Mouse (Mus musculus) embryonic facial prominence, embryonic 15.5 days (tissue): ENCODE measurements around the gene Srms. TPM values are rescaled to one million over a fixed set of nuclear protein-coding genes. Genes with fewer than 3 reads are reported as not detected.

Experiments used
- ATAC-seq: fragments of 200-750 bp; cut with Nextera tagmentation; 2 replicates; pipeline ENCODE4 v1.8.0; 2017; ENCODE audit warnings: low read depth, moderate TSS enrichment; ENCODE audit not compliant: insufficient number of reproducible peaks, low FRiP score, low TSS enrichment
- H3K27ac ChIP-seq: fragments of 300-500 bp; sonication (generic); replicated peaks from 2 replicates; pipeline ENCODE4 v1.5.1; 2015; ENCODE audit warnings: mild to moderate bottlenecking, inconsistent platforms
- H3K27me3 ChIP-seq: fragments of 300-500 bp; sonication (generic); 2 replicates; pipeline ENCODE4 v1.6.1; 2015; ENCODE audit warnings: inconsistent platforms
- H3K36me3 ChIP-seq: fragments of 300-500 bp; sonication (generic); 2 replicates; pipeline ENCODE4 v1.6.1; 2015; ENCODE audit warnings: mild to moderate bottlenecking, inconsistent platforms
- H3K4me1 ChIP-seq: fragments of 300-500 bp; sonication (generic); 2 replicates; pipeline ENCODE4 v1.6.1; 2015; ENCODE audit warnings: inconsistent platforms
- H3K4me2 ChIP-seq: fragments of 300-500 bp; sonication (generic); replicated peaks from 2 replicates; pipeline ENCODE4 v1.6.1; 2015; ENCODE audit warnings: mild to moderate bottlenecking, inconsistent platforms
- H3K4me3 ChIP-seq: fragments of 300-500 bp; sonication (generic); replicated peaks from 2 replicates; pipeline ENCODE4 v1.5.1; 2015; ENCODE audit warnings: mild to moderate bottlenecking, inconsistent platforms
- H3K9ac ChIP-seq: fragments of 300-500 bp; sonication (generic); 2 replicates; pipeline ENCODE4 v1.6.1; 2015; ENCODE audit warnings: inconsistent platforms
- H3K9me3 ChIP-seq: fragments of 300-500 bp; sonication (generic); replicated peaks from 2 replicates; pipeline ENCODE4 v1.6.1; 2016; ENCODE audit warnings: inconsistent platforms
- WGBS: fragments of 180-500 bp; shearing (Covaris S2); methylation state at CpG from one replicate; pipeline ENCODE4 v1.1.7; 2015; 5-methylcytosine and 5-hydroxymethylcytosine counted together
- polyA plus RNA-seq: library from polyadenylated mRNA; unstranded; fragments of >200 nt; fragmentation: Nextera tagmentation; extraction: Ambion mirVana; gene quantifications from 2 replicates; pipeline ENCODE4 v1.2.1, GENCODE M21; 2015

The Srms gene
- polyA plus RNA-seq, result 0.64 and 0.76 TPM in 2 replicates

GRCm38 (mm10) chr2:181213021-181213445, at the start of gene Srms:
Gene Srms, minus strand, starts transcription at chr2:181213185.
- H3K27ac ChIP-seq, result no peak within 1 kb of the TSS
- ATAC-seq, result peak; percentile 60; the same call in 1 of the 2 replicates

DNA sequence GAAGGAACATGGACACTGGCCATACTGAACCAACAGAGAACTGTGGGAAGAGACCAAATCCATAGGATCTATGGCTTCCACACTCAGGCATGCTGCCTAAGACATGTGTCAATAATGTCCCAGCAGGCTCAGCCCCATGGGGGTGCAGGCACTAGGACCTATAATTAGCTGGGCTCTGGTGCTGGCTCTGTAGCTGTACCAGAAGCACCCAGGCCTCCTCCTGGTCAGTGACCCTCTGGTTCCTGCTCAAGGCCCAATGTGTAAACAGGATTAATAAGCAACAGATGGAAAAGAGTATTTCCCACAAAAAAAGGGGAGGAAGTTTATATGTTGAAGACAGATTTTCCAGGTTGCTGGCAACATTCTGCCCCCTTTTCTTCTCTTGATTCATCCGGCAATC, 40.3 kb upstream of the Srms start:
- H3K9ac ChIP-seq, result no peak overlapping the region
- peaks cover 71% of the 10 kb centered on the region for H3K36me3 ChIP-seq
- WGBS, result 82% methylated on average over 1 of the region's 1 CpGs

More at GRCm38 (mm10) chr2:181213021-181213445, at the start of gene Srms:
- no peaks in the 10 kb centered on the region for H3K9me3 ChIP-seq
- no peak within 1 kb of the TSS for H3K9ac ChIP-seq
- 1% methylated on average over 17 of the region's 17 CpGs for WGBS
- H3K4me1 ChIP-seq, result peaks cover 11% of the 10 kb centered on the region
- H3K36me3 ChIP-seq, result no peaks in the 10 kb centered on the region
- H3K4me3 ChIP-seq, result peak within 1 kb of the TSS; percentile 31
- H3K4me2 ChIP-seq, result peak within 1 kb of the TSS; percentile 43
- peaks cover 42% of the 10 kb centered on the region for H3K27me3 ChIP-seq

DNA sequence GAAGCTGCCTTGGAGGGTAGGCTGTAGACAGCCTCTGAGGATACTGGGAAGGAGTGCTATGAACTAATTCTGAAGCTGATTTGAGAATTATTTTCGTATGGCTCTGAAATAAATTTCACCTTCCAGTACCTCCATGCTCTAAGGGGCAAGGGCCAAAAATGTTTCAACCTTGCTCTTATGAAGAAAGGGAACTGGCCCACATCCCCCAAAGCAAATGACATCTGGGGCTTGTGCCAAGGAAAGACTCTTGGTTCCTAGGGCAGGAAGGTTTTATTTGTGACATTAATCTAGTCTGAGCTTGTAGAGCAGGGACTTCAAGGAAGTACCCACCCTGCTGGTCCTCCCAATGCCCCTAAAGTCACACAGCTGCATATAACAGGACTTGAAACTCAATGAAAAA, 38.9 kb upstream of the Srms start:
- H3K4me2 ChIP-seq, result no peak overlapping the region
- no peaks in the 10 kb centered on the region for H3K27me3 ChIP-seq
- 82% methylated on average over 1 of the region's 1 CpGs for WGBS
- H3K4me3 ChIP-seq, result no peak overlapping the region
- no peaks in the 10 kb centered on the region for H3K9me3 ChIP-seq
- no peak overlapping the region for H3K27ac ChIP-seq
- no peaks in the 10 kb centered on the region for H3K4me1 ChIP-seq
- ATAC-seq, result no peak
- peaks cover 57% of the 10 kb centered on the region for H3K36me3 ChIP-seq
- H3K9ac ChIP-seq, result no peak overlapping the region

More for the DNA sequence above, 40.3 kb upstream of the Srms start:
- H3K4me1 ChIP-seq, result no peaks in the 10 kb centered on the region
- H3K4me2 ChIP-seq, result no peak overlapping the region
- no peak overlapping the region for H3K27ac ChIP-seq
- no peak for ATAC-seq
- no peaks in the 10 kb centered on the region for H3K9me3 ChIP-seq
- no peak overlapping the region for H3K4me3 ChIP-seq
- no peaks in the 10 kb centered on the region for H3K27me3 ChIP-seq

DNA sequence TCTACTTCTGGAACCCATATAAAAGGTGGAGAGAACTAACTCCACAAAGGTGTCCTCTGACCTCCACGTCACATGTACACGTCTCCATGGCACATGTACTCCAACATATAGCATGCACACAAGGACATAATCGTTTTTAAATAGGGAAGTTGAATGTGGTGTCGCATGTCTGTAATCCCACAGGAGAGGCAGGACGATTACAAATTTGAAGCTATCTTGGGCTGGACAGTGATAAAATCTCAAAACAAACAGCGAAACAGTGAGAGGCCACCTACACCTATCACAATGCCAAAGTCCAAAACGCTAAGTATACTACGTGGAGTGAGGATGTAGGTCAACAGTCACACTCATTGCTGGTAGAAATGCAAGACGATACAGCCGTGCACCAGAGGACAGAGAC, 36.2 kb upstream of the Srms start:
- Histone ChIP-seq H3K27me3 (no peaks in the 10 kb centered on the region), H3K4me2 (no peak overlapping the region), H3K27ac (no peak overlapping the region), H3K9ac (no peak overlapping the region), H3K4me3 (no peak overlapping the region), H3K36me3 (peaks cover 34% of the 10 kb centered on the region), H3K4me1 (no peaks in the 10 kb centered on the region), H3K9me3 (no peaks in the 10 kb centered on the region)
- no peak for ATAC-seq
- 80% methylated on average over 10 of the region's 10 CpGs for WGBS

DNA sequence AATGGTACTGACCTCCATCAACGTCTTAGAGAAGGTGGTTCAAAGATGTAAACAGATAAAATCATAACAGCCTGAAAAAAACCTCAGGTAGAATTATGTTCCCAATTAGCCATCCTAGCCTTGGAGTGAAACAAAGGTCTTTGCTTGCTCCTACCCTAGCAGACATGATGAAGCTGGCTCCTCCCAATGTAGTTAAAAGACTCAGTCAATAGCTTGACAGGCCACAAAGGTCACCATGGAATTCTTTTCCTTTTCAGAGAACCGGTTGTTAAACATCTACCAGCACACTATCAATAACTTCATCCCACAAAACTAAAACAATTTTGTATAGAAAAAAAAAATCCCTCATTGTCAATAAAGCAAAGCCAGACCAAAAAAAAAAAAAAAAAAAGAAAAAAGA, 32.0 kb upstream of the Srms start:
- no peak overlapping the region for H3K4me2 ChIP-seq
- no peak overlapping the region for H3K9ac ChIP-seq
- H3K9me3 ChIP-seq, result no peaks in the 10 kb centered on the region
- peaks cover 10% of the 10 kb centered on the region for H3K4me1 ChIP-seq
- 24% methylated on average over 2 of the region's 2 CpGs for WGBS
- ATAC-seq, result no peak
- peaks cover 3% of the 10 kb centered on the region; the same call in 1 of the 2 replicates for H3K36me3 ChIP-seq
- H3K27me3 ChIP-seq, result no peaks in the 10 kb centered on the region
- no peak overlapping the region for H3K4me3 ChIP-seq
- H3K27ac ChIP-seq, result no peak overlapping the region

GRCm38 (mm10) chr2:181243706-181244394, 30.9 kb upstream of the Srms start:
- 32% methylated on average over 11 of the region's 11 CpGs for WGBS
- ATAC-seq, result no peak

GRCm38 (mm10) chr2:181242314-181242665, 29.3 kb upstream of the Srms start:
- H3K36me3 ChIP-seq, result 0 out of 2 replicates have a peak, but pooled peaks cover 3% of the 10 kb centered on the region
- no peak for ATAC-seq
- peaks cover 10% of the 10 kb centered on the region for H3K4me1 ChIP-seq
- no peak overlapping the region for H3K9ac ChIP-seq
- H3K9me3 ChIP-seq, result no peaks in the 10 kb centered on the region
- H3K4me3 ChIP-seq, result peak overlapping the region; percentile 48
- no peaks in the 10 kb centered on the region for H3K27me3 ChIP-seq
- H3K4me2 ChIP-seq, result peak overlapping the region; percentile 59
- 44% methylated on average over 3 of the region's 3 CpGs for WGBS
- no peak overlapping the region for H3K27ac ChIP-seq

More at GRCm38 (mm10) chr2:181243706-181244394, 30.9 kb upstream of the Srms start:
- Histone ChIP-seq H3K36me3 (no peaks in the 10 kb centered on the region), H3K4me3 (no peak overlapping the region), H3K4me1 (peaks cover 10% of the 10 kb centered on the region), H3K4me2 (no peak overlapping the region), H3K9ac (no peak overlapping the region), H3K9me3 (no peaks in the 10 kb centered on the region), H3K27ac (no peak overlapping the region), H3K27me3 (no peaks in the 10 kb centered on the region)

- ATAC-seq, result peak; percentile 71
- Histone ChIP-seq H3K4me2 (peak within 1 kb of the TSS; percentile 59), H3K27ac (no peak within 1 kb of the TSS), H3K4me3 (peak within 1 kb of the TSS; percentile 48), H3K4me1 (peaks cover 10% of the 10 kb centered on the region), H3K9me3 (no peaks in the 10 kb centered on the region), H3K27me3 (no peaks in the 10 kb centered on the region), H3K9ac (peak within 1 kb of the TSS; percentile 31), H3K36me3 (0 out of 2 replicates have a peak, but pooled peaks cover 3% of the 10 kb centered on the region)
- WGBS, result 3% methylated on average over 16 of the region's 16 CpGs
Observed at GRCm38 (mm10) chr2:181241602-181242313, 28.8 kb upstream of the Srms start, which contains the start of gene Helz2. Gene Helz2, minus strand, starts transcription at chr2:181242027.

- peak overlapping the region; percentile 48; the same call in 1 of the 2 replicates for H3K4me3 ChIP-seq
- no peak overlapping the region for H3K27ac ChIP-seq
- H3K9me3 ChIP-seq, result no peaks in the 10 kb centered on the region
- no peak overlapping the region for H3K9ac ChIP-seq
- 90% methylated on average over 13 of the region's 13 CpGs for WGBS
- 0 out of 2 replicates have a peak, but pooled peaks cover 3% of the 10 kb centered on the region for H3K36me3 ChIP-seq
- H3K4me2 ChIP-seq, result peak overlapping the region; percentile 59
- no peak for ATAC-seq
- no peaks in the 10 kb centered on the region for H3K27me3 ChIP-seq
- H3K4me1 ChIP-seq, result peaks cover 10% of the 10 kb centered on the region
Observed at GRCm38 (mm10) chr2:181240806-181241440, 27.9 kb upstream of the Srms start.

DNA sequence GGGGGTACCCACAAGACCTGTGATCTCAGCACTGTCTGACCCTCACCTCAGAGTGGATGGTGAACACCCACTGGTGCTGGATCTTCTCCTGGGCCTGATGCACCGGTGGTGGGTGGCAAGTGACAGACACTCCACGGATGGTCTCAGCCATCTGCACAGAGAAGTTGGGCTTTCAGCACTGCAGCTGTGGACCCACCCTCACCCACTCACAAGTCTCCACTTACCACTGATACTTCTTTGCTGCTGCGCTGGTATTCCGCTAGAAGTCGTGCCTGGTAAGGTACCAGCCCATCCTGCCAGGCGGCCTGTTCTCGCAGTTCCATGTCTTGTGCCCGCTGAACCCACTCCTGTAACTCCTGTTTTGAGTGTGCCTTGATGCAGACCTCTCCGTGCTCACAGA, 26.3 kb upstream of the Srms start:
- H3K27me3 ChIP-seq, result no peaks in the 10 kb centered on the region
- H3K36me3 ChIP-seq, result 0 out of 2 replicates have a peak, but pooled peaks cover 3% of the 10 kb centered on the region
- no peak overlapping the region for H3K27ac ChIP-seq
- ATAC-seq, result no peak
- H3K4me3 ChIP-seq, result no peak overlapping the region
- H3K4me2 ChIP-seq, result no peak overlapping the region
- H3K9ac ChIP-seq, result no peak overlapping the region
- 91% methylated on average over 9 of the region's 9 CpGs for WGBS
- peaks cover 10% of the 10 kb centered on the region for H3K4me1 ChIP-seq
- no peaks in the 10 kb centered on the region for H3K9me3 ChIP-seq

DNA sequence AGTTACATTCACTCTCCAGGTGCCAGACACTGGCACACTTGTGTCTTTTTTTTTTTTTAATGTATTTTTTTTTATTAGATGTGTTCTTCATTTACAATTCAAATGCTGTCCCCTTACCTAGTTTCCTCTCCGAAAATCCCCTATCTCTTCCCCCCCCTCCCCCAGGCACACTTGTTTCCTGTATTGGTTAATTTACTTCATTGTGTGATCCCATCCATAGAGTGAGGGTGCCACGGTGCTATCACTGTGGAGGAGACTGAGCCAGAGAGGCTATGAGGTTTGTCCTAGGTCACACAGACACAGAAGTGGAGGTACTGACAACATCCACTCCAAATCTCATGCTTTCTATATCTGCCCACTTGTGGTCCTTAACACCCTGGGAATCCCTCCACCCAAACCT, 25.9 kb upstream of the Srms start:
- ATAC-seq, result no peak
- Histone ChIP-seq H3K27me3 (no peaks in the 10 kb centered on the region), H3K9ac (no peak overlapping the region), H3K4me3 (no peak overlapping the region), H3K36me3 (0 out of 2 replicates have a peak, but pooled peaks cover 3% of the 10 kb centered on the region), H3K9me3 (no peaks in the 10 kb centered on the region), H3K4me2 (no peak overlapping the region), H3K4me1 (peaks cover 10% of the 10 kb centered on the region), H3K27ac (no peak overlapping the region)
- 59% methylated on average over 2 of the region's 2 CpGs for WGBS
